Mouse (Mus musculus): ENCODE measurements at regions not wholly inside any gene's neighbourhood (a gene's known extent, or its start where the extent isn't known, plus 50 kb on each side); places are given as distances from the start of the nearest gene placed in this dataset.

DNA sequence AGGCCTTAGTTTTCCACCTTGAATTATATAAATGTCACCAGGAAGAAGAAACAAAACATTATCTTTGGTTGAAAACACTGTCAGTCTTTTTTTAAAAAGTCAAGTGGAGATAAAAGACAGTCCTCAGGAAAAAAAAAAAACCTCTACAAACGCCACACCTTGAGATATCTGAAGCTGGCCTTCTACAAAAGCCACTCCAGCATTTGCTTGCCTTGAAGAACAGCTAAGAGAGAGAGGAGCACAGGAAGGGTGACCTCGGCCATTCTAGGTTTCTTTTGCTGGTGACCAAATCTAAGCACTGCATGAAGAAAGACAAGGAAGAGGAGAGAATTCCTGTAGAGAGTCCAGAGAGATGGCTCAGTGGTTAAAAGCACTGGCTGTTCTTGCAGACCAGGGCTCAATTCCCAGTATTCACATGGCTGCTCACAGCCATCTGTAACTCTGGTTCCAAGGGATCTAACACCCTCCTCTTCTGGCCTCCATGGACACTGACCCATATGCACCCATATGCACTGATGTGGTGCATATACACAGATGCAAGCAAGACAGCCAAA is 90.5 kb downstream of the Tomm20 start:
- intact Hi-C loops (cut with DNase I) = no loop called here
- no peak for DNase-seq

- intact Hi-C loops (cut with DNase I) = no loop called here
- DNase-seq = no peak
Observed at GRCm38 (mm10) chr8:126854121-126855055, 91.3 kb downstream of the Tomm20 start.

DNA sequence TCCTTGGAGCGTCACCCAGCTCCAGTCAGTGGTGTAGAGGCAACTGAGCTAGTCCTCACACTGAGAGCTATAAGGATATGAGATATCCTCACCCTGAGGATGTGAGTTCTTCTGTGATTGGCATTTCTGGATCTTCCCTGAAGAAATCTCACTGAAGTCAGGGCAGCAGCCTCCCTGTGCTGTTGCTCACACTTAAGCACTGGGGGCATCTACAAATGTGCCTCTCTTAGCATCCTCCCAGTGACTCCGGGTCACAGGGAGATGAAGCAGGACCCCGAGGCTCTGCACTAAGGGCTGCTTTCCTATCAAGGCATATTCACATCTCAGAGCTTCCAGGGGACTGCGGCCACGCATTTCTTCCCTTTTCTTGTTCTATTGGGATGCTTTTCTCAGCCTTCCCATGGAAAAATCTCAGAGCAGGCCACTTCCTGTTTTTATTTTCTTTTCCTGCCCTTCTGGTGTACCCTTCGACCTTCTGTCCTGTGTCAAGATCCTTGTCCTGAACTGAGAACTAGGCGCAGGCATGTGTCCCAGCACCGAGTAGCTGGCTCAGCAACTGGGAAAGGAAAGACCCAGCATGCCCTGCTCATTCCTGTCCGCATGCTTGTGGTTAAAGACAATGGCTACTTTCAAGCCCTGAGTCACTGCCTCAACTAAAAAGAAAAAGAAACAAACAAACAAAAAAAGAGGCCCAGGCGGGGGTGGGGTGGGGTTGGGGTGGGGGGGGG is 92.8 kb downstream of the Tomm20 start:
- DNase-seq = peak; percentile 57 to 58
- intact Hi-C loops (cut with DNase I) = no loop called here

DNA sequence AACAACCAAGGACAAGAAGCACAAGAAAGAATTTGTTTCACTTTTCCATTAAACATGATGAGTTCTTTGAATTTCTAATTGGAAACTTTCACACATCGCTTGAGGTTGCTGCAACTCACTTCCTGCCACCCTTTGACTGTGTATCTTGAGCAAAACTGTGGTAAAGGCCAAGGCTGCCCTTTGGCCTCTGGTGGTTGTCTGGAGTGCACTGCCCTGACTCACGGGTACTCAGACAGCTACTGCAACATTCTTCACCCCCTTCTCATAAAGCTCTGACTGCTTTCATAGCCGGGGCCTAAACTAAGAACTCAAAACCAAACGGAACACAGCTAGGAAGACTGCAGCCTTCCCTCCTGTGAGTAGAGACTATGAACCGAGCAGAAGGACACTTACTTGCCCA is 93.5 kb downstream of the Tomm20 start:
- DNase-seq = no peak
- intact Hi-C loops (cut with DNase I) = no loop called here

DNA sequence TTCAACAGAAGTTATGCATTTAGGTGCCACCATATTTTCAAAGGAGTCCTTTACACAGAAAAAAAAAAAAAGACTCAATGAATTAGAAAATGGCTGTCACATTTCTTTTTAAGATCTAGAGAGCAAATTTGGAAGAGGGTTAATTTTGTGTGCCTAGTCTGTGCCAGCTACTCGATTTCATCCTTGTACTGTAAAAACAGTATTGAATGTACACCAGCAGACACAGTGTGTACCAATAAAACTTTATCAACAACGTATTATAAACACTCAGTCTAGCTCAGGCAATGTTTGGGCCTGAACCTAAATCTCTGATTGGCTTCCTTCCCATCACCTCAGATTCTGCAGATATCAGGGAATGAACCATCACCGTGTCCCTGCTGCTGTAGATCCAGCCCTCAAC is 93.9 kb downstream of the Tomm20 start:
- intact Hi-C loops (cut with DNase I) = no loop called here
- no peak for DNase-seq

DNA sequence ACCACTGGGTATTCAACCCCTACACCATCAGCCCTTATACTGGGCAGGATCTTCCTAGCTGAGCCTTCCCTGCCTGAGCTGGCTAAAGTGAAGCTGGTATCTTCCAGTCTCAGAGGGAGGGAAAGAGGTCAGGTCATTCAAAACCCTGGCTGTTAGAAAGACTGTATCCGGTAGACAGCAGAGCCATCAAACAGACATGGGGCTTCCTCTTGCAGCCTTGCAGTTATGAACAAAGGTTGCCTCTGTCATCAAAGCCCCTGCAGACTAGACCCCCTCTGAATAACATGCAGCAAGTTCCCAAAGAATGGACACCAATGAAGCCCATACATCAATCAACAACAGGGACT is 95.5 kb downstream of the Tomm20 start:
- DNase-seq = no peak
- intact Hi-C loops (cut with DNase I) = no loop called here

- intact Hi-C loops (cut with DNase I) = loop anchor here (2.0 kb wide), 1 partner anchor 33 kb away; no protein-coding TSS in a partner anchor
- peak; percentile 68 to 80 for DNase-seq
Observed at GRCm38 (mm10) chr8:126849411-126850188, 96.0 kb downstream of the Tomm20 start.

DNA sequence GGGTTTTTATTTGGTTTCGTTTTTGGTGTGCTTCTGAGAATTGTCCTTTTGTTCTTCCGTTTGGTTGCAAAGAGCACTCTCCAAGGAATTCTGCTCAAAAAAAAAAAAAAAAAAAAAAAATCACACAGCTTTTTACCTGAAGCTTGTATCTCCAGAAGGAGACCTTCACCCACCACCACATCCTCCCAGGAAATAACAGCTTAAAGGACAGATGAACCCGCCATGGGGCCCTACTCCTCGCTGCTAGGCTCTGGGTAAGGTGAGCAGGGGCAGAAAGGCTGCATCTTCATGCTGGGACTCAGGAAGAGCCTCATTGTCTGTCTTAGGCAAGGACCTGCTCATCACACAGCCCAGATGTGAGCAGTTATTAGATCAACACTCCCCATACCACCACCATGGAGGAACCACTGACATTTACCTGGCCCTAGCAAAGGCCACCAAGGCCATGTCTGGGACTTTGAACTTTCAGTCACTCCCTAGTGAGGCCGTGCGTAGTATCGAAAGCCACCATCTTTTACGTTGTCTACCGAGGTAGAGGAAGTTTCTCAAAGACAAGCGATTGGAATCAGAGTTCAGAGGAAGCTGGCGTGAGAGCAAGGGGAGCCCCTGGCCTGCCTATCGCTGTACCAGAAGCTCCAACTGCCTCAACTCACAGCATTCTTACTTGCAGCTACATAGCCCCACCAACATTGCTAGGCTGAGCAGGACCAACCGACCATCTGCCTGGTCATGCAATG is 97.1 kb downstream of the Tomm20 start:
- intact Hi-C loops (cut with DNase I) = loop anchor here (2.0 kb wide), 1 partner anchor 34 kb away; no protein-coding TSS in a partner anchor
- no peak for DNase-seq

DNA sequence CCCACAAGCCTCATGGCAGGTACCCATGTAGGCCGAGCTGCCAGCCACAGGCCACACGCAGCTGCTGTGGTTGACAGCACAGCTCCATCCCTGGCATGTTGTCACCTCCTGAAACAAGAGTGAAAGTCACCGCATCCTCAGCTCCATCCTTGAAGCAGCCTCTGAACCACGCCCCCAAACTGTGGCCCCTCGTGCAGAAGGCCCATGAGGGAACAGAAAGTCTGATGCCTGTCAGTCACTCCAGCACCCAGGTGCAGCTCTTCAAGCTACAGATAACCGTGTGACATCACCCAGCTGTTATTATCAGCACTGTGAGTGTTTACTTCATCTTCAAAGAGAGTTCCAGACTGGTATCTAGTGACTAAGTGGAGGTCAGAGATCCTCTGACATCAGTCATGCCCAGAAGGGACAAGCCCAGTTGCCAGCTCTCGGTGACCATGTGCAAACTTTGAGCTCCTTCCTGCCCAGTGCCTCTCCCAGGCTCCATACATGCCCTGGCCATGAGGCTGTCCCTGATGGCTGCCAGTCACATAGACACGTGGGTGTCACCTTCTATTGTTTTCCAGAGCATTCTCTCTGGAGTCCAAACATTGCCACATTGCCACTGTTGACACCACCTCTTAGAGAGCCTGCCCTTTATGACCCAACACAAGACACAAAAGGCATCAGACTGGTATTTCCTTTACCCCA is 97.8 kb downstream of the Tomm20 start:
- DNase-seq = peak; percentile 36 to 47
- intact Hi-C loops (cut with DNase I) = loop anchor here (2.0 kb wide), 1 partner anchor 35 kb away; no protein-coding TSS in a partner anchor

DNA sequence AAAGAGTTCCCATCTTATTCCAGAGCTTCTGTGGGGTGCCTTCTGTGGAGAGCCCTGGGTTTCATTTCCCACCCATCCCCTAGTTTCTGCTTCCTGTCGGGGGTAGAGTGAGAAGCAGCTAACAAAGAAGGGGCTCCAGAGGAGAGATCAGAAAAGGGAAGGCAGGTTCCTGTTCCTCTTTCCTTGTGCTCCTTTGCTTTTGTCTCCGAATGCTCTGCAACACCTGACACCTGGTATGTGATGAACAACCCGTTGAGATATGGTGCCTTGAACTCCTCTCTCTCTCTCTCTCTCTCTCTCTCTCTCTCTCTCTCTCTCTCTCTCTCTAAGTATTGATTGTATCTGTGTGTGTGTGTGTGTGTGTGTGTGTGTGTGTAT is 99.5 kb downstream of the Tomm20 start:
- no peak for DNase-seq
- intact Hi-C loops (cut with DNase I) = no loop called here

GRCm38 (mm10) chr8:126845530-126846187 is 100.0 kb downstream of the Tomm20 start:
- DNase-seq = no peak

GRCm38 (mm10) chr8:126844627-126845026 is 101.0 kb downstream of the Tomm20 start:
- intact Hi-C loops (cut with DNase I) = loop anchor here (5.0 kb wide), 2 partner anchors 68 to 347 kb away; no protein-coding TSS in a partner anchor

More at GRCm38 (mm10) chr8:126845530-126846187, 100.0 kb downstream of the Tomm20 start:
- intact Hi-C loops (cut with DNase I) = no loop called here

GRCm38 (mm10) chr8:126841187-126841586 is 104.5 kb downstream of the Tomm20 start:
- no peak for DNase-seq
- intact Hi-C loops (cut with DNase I) = loop anchor here (5.0 kb wide), 2 partner anchors 71 to 344 kb away; no protein-coding TSS in a partner anchor

More at GRCm38 (mm10) chr8:126844627-126845026, 101.0 kb downstream of the Tomm20 start:
- no peak for DNase-seq

GRCm38 (mm10) chr8:126839712-126840355 is 105.8 kb downstream of the Tomm20 start:
- intact Hi-C loops (cut with DNase I) = loop anchor here (1.0 to 5.0 kb wide), 6 partner anchors 45 to 343 kb away; no protein-coding TSS in a partner anchor
- peak; percentile 87 to 90 for DNase-seq

DNA sequence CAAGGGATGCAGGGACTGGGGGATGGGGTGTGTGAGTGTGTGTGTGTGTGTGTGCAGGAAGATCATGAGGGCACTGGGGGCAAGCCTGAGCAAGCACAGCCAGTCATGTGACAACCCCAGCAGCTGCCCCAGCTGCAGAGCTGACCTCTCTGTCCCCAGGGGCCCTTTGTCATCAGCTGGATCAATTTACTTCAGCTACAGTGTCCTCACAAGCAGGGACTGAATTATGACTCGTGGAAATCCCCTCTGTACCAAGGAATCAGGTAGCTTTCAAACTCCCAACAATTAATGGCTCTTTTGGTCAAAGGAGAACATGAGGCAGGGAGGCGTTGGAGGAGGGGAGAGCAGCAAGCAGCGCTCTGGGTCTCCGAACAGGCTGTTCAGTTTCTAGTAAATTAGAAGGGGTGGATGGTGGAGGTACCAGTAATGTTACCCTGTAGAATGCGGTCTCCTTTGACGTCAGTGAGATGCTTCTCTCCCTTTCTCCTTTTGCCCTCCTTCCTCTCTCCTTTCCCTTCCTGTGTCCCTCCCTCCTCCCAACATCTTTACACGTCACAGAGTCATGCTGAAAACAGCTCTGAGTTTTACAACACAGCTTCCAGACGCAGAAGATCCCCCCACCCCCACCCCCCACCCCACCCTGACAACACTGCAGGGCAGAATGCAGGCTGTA is 106.5 kb downstream of the Tomm20 start:
- DNase-seq = peak; percentile 58 to 63
- intact Hi-C loops (cut with DNase I) = loop anchor here (1.0 to 2.0 kb wide), 4 partner anchors 46 to 244 kb away; no protein-coding TSS in a partner anchor

GRCm38 (mm10) chr8:126838228-126838627 is 107.4 kb downstream of the Tomm20 start:
- no peak for DNase-seq
- intact Hi-C loops (cut with DNase I) = loop anchor here (2.0 kb wide), 2 partner anchors 47 to 171 kb away; no protein-coding TSS in a partner anchor
